Mouse (Mus musculus): ENCODE measurements around the gene Tgm4. TPM values are rescaled to one million over a fixed set of nuclear protein-coding genes. Genes with fewer than 3 reads are reported as not detected.

The Tgm4 gene
- total RNA-seq, 2 experiments from 2014 or later = 0.79 to 1.1 TPM

DNA sequence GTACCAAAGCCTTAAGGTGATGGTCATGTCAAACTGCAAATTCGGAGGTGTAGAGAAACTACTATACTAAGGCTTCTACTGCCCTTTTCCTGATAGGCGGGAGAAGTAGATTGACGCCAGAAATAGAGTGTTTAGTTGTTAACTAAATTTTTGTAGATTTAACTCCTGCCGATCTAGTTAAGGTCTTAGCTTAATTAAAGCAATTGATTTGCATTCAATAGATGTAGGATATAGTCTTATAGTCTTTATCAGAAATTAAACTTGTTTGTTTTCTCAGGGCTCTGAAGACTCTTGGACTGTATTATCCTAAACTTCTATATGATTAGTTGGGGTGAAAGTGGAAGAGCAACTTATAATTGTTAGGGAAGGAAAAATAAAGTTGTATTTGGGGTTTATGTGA lies 72.7 kb downstream of the Tgm4 start:
- DNase-seq = no peak

DNA sequence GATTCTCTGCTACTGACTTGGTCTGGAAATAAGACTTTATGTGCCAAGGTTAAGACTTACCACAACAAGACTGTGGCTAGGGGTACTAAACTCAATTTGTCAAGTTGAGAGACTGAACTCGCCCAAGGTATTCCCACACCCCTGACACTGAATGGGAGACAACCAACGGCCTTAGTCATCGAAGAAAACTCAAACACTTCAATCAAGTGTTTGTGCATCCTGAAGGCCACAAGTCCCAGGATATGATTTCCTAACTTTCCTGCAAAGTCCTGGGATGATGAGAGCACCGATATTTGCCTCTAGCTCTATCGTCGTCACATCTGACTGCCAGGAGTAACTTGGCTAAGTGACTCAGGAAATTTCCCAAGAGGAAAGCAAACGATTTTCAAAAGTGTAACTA lies 74.7 kb downstream of the Tgm4 start:
- no peak for DNase-seq

DNA sequence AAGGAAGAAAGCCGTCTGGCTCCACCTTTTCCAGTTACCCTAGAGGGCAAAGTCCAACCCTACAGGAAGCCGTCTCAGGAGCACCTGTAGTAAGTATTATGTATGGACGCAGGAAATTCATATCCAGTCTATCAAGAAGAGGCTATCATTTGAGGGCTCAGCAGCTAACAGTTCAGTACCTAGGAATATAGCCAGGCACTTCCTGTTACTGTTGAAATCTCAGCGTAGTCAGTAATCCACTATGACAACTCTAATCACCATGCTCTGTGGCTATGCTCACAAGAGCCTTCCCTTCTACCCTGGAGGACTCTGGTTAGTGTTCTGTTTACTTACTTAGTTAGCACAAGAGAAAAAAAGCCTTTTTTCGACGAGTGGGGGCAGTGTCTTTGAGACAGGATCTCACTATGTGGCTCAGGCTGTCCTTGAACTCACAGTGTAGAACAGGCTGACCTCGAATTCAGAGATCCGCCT lies 77.3 kb downstream of the Tgm4 start:
- peak; percentile 17 to 38 for DNase-seq

DNA sequence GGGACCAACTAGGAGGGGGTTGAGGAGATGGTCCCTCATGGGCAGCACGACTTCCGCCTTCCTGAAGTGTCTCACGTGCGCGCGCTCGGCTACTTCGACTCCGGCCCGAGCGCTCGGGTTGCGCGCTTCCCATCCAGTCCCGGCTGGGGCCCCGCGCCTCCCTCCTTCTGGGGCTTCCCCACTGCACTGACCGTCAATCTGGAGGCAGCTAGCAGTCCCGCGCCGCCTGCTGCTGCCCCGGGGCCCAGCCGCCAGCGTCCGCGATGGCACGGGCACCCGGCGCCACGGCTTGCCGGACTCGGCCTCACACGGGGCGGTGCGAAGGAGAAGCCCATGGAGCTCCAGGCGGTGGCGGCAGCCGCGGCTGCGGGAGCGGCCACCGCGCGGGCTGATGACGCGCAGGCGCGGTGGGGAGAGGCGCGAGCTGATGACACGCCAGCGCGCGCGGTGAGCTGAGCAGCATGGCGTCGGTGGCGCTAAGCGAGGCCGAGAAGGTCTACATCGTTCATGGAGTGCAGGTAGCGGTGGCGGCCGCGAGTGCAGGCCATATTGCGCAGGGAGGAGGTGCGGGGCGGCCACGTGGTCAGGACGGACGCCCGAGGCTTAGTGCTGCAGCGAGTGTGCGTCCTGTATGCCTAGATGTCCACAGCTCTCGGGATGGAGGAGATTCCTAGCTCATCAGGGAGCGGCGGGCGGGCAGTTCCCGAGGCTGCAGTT lies 78.4 kb downstream of the Tgm4 start, which contains the start of the genes Zdhhc3 and Exosc7:
Gene Zdhhc3 (minus strand): TSS at position 401 of the 717 bp plus-strand sequence.
Gene Exosc7 (plus strand): TSS at position 411 of the 717 bp plus-strand sequence.
- peak; percentile 90 to 93 for DNase-seq

DNA sequence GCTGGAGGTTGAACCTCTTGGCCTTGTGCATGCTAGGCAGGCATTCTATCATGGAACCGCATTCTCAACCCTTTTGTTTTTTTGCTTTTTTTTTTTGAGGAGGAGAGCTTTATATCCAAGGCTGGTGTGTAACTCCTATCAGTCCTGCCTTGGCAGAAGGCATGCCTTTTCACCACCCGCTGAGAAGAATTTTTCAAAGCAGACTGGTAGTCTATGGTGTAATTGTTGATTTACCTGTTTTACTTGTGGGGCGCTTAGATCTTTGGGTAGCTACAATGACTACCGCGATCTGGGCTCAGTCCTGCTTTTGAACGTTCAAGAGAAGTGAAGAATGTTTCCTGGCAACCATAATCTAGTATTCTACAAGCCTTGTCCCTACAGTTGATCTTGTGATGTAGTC lies 79.4 kb downstream of the Tgm4 start:
- no peak for DNase-seq

DNA sequence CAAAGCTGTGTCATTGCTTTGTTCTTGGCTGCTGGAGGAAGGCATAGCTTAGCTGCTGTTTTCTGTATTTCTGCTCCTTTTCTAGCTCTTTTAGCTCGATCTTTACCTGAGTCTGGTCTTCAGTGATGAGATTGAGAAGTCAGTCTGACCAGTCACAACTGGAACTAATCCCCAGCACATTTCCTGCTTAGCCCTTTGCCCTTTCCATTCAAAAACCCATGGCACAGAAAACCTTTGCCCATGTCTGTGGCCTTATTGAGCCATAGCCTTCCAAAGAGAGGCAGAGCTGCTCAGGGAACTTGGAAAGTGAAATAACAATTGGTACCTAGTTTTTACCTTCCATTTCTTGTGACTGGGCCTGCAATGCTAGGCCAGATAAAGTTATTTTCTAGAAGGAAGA lies 81.0 kb downstream of the Tgm4 start:
- no peak for DNase-seq

Other genes with a start within 250 kb of the Tgm4 start
- gene Tcaim, start 229.2 kb upstream of the Tgm4 start, total RNA-seq (2021) = 10 to 100 TPM; 18.8 to 24.7 TPM
- gene Gm35549, start 190.7 kb upstream of the Tgm4 start, total RNA-seq (2021) = not detected
- gene Zfp445, start 168.7 kb upstream of the Tgm4 start, total RNA-seq (2021) = 100 to 1,000 TPM in 1 of 2 experiments, 10 to 100 TPM in 1; 93.8 to 116 TPM
- 1 to 10 TPM; 5.4 to 9.8 TPM for gene Zkscan7, start 149.0 kb upstream of the Tgm4 start, total RNA-seq (2021)
- 1 to 10 TPM; 4.5 to 5.4 TPM for gene Zfp105, start 111.7 kb upstream of the Tgm4 start, total RNA-seq (2021)
- 10 to 100 TPM; 19.3 to 24.7 TPM for gene 1110059G10Rik, start 83.7 kb upstream of the Tgm4 start, total RNA-seq (2021)
- gene Kif15, start 83.7 kb upstream of the Tgm4 start, total RNA-seq (2021) = 1 to 10 TPM; 1.9 to 2.0 TPM
- gene Tmem42, start 13.4 kb upstream of the Tgm4 start, total RNA-seq (2021) = 10 to 100 TPM; 19.7 to 23.2 TPM
- 10 to 100 TPM; 64.2 to 80.4 TPM for gene Zdhhc3, start 78.5 kb downstream of the Tgm4 start, total RNA-seq (2021)
- gene Exosc7, start 78.5 kb downstream of the Tgm4 start, total RNA-seq (2021) = 10 to 100 TPM; 33.2 to 41.3 TPM
- gene Clec3b, start 116.2 kb downstream of the Tgm4 start, total RNA-seq (2021) = 10 to 100 TPM; 30.4 to 58.6 TPM
- under 1 TPM in 1 of 2 experiments, not detected in 1; 0.13 TPM for gene Cdcp1, start 181.3 kb downstream of the Tgm4 start, total RNA-seq (2021)
- 10 to 100 TPM in 1 of 2 experiments, 1 to 10 TPM in 1; 9.3 to 10.2 TPM for gene Tmem158, start 226.0 kb downstream of the Tgm4 start, total RNA-seq (2021)

All from adrenal gland, postnatal 36 days (tissue).